Mouse (Mus musculus): ENCODE measurements around the gene Fam19a1.
A peak's percentile ranks its signal among the peaks of the same experiment; 100 is the strongest.
"Not testable (repeated sequence)": the region's sequence is repeated elsewhere in the genome, so short reads cannot be mapped to it uniquely, and the experiment has no call there.

The Fam19a1 gene

DNA sequence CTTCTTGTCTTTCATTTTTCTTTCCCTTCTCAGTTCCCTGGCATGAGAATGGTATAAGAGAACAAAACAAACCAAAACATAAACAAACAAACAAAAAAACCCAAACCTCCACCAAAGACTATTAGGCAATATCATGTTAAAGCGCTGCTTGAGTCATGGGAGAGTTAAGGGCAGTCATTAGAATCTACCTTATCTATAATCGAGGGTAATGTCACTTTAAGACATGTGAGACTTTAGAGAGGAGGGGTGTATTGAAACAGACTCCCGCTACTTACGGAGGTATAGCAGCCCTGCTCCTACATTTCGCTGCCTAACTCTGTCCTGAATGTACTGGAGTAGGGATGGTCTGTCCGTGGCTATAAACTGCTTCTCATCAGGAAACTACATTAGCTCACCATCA lies at the start of gene Fam19a1:
TSS of gene Fam19a1 (plus strand) at position 301 of the 400 bp plus-strand sequence.
- no peak for DNase-seq

DNA sequence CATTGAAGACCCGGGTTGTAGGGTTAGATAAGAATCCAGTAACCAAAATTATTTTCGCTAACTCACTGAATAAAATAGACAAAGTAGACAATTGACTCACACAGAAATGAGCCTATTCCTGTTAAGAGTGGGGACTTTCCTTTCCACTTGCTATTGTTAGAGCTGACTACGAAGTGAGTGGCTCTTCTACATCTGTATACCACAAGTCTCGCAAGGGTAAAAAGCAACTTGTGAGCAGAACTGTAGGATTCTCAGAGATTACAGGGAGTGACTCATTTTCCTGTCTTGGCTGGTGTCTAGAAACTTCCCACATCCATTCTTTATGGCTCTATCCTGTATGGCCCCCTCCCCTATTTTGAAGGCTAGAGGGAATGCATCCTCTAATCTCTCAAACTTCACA lies 41.9 kb upstream of the Fam19a1 start:
- DNase-seq, result no peak

DNA sequence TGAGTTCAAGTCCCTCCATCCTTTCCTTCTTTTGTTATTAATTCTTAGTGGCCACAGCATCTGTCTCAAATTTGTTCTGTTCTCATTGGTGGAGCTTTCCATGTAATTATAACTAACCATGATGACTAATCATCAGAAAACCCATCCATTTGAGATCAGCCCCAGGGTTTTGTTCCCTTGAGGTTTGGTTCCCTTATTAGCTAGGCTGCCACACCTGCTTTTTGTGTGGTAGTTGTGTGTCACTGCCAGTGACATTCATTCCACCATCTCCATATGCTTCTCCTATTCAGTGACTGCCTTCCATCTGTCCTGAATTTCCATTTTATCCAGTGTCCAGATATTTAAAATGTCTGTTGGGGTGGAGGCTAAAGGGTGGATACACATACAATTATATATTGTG lies 41.4 kb upstream of the Fam19a1 start:
- no peak for DNase-seq

DNA sequence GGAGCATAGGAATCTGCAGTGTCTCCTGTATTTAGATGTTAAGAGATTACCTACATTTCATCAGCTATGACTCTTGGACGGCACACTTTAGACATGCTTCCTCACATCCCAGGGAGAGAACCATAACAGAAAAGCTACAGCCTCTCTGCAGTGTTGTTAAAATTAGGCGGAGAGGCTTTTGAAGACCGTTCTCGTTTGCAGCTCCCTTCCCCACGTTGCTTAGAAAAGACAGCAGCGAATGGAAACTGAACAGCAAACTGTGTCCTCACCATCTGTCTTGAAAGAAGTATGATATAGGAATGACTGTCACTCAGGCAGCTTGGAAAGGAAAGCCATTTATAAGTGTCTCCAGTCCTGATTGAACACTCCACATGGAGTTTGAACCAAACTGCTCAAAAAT lies 23.0 kb upstream of the Fam19a1 start:
- no peak for DNase-seq

DNA sequence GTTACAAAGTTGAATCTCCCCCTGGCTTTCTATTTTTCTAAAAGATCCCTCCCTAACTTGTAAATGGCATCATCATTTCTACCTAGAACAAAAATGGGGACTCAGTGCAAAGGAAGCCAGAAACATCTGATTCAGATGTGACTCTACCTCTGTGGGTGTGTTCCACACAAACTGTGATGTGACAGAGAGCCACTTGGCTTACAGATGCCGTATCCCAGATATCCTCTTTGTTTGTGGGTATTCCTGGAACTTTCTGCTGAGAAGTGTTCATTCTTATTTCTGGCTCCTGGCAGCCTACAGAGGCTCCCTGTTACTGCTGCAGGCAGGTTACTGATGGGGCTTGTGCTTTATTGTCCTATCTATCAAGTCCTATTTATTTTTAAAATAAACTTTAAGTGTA lies 19.2 kb upstream of the Fam19a1 start:
- no peak for DNase-seq

DNA sequence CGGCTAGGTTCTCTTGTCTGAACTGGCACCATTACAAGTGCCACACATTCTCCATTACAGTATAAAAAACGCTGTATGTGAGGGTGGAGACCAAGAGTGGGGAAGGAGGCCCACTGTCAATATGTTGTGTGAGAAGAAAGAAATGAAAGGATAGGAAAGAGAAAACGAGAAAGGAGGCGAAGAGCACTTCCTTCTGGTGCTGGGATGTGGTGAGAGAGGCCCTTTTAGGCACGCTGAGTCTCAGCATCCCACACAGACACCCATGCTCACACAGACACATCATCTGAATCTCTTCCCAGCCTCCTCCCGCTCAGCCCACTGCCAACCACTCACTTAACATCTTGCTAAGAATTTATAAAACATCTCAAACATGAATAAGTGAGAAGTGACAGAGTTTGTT lies 14.7 kb upstream of the Fam19a1 start:
- no peak for DNase-seq

DNA sequence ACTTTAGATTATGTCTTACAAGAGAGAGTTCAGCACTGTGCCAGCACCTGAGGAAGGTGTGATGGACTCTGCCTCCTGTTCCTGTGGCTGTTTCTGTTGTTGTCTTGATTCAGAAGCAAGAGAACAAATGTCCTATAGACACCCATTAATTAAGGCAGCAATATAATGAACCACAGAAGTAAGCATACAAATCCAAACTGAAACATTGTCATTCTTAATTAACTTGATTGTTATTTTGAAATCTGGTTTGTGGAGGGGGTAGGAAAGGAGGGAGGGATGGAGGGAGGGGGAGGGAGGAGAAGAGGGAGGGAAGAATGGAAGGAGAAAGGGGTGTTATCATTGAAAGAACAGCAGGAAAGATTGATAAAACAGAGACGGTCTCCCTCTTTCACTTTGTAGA lies 1.3 kb upstream of the Fam19a1 start:
- no peak for DNase-seq

DNA sequence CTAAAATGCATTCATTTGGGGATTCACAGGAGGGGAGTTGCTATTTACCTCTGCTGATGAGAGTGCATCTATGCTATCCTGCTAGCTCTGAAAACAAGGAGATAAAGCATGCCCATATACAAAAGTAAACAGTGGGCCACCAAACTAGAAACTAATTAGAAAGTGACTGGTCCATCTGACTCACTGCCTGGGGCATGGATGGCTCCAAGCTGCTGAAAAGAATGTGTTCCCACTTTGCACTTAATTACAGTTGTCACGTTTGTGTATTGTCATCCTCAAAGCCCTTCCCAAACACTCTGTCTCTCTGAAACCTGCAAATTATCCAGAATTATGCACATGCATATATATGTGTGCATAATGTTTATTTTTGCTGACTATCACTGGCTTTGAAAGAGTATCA lies 1.2 kb downstream of the Fam19a1 start:
- no peak for DNase-seq

DNA sequence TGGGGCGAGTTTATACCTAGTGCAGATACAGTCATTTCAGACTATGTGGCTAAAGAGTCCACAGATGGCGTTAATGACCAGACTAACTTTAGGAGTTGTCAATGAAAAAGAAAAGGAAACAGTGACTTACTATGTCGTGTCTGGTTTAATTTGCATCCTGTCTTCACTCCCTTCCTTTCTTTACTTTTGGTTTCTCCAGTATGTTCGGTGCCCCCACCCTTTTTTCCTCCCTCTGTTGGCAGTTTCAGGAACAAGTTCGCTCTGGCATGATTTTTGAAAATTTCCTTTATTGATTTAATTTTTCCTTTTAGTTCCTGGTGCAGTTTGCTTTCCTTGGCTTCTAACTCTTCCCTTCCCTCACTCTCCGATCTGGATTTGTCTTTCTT lies 3.2 kb downstream of the Fam19a1 start:
- DNase-seq, result peak; percentile 18

DNA sequence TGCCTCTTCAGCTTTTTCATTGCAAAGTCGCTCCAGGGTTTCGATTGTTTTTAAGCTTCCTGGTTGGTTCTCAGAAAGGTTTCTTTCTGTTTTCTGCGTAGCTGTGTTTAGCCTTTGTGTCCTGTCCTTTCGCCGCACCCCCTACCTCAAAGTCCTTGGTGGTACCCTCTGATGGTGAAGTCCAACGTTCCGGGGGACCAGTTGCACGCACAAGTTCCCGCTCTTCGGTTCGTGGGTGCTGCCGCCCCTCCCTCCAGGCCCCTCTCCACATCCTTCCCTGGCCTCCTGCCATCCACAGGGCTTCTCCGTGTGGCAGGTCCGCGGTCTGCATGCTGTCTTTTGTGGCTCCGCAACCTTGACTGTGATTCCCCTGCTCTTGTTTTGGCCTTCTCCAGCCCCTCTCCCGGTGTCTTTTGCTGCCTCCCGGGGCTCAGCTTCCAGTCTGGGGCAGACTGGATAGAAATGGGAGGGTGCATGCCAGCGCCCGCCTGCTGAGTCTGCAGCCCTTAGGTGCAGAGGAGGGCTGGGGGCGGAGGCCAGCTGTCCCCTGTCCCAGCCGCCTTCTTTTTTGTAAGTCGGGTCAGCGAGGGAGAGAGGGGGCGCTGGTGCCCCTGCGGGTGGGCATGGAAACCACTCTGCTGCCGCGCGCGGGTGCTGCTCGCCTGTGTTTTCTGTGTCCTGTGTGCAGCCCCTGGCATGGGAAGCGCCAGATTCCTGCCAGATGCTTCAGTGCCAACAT lies 3.7 kb downstream of the Fam19a1 start:
- DNase-seq, result peak; percentile 72

DNA sequence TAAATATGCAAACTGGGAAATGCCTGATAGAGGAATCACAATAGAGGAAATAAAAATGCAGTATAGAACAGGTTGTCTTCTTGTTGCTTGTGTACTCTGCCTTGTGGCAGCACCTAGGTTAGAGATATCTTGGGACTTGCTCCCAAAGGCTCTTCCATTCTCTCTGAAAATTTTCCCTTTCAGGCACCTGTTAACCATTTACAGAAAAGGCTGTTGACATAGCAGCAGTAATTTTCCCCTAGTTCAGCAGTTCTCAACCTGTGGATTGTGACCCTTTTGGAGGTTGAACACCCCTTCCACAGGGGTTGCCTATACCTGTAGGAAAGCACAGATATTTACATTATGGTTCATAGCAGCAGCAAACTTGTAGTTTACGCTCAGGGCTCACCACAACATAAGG lies 30.4 kb downstream of the Fam19a1 start:
- DNase-seq, result no peak

DNA sequence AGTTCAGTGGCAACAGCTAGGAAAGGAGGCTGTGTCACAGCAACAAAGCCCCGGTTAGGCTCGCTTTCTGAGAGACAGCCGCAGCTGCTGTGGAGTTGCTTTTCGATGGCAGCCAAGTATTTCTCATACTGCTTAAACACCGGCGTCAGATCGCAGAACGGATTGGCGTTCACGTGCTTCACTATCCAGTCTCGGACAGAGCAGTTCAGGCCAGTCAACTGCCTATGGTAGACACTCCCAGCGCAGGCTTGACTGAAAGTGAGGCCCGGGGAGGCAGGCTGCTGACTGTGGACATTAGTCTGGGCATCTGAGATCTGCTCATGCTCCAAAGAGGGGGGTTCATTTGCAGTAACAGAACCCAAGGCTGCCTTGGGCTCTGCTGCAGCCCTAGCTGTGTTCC lies 52.4 kb downstream of the Fam19a1 start:
- peak; percentile 29 for DNase-seq

DNA sequence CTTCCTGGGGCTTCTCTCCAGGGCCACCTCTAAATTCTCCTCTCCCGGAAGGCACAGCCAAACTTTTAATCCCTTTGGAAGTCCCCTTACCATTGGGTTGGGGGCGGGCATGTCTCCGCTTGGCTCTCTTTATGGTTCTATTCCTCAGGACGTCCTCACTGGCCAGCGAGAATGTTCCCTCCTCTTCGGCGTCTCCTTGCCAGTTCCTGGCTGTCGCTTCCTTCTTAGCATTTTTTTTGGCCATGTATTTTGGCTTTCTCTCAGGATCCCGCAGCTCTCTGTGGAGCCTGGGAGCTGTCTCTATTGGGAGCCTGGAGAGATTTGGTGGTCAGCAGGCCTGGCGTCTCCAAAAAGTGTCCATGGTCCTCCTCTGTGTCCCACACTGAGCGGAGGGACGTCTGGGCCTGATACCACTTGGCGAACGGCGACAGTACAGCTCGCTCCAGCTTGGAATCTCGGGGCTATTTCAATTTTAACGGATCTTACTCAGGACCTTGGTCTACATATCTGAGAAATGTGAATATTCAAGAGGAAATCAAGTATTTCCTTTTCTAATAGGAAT lies 52.9 kb downstream of the Fam19a1 start, which contains the start of gene 1700123L14Rik:
TSS of gene 1700123L14Rik (minus strand) at position 426 of the 562 bp plus-strand sequence.
- peak; percentile 68 for DNase-seq

DNA sequence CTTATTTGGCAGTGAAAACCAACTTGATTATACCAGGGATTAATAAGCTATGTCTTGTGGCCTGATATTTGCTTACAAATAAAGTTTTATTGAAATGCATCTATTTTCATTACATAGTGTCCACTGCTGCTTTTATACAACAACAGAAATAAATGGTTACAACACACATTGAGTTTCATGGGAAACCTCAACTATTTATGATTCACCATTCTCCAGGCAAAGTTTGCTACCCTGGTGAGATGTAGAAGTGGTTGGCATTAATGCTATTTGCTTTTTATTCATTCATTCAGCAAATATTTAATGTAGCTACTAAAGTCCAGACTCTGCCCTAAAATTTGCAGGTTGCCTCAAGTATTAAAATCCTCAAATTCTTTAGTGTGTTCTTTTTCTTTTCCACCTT lies 54.1 kb downstream of the Fam19a1 start:
- no peak for DNase-seq

DNA sequence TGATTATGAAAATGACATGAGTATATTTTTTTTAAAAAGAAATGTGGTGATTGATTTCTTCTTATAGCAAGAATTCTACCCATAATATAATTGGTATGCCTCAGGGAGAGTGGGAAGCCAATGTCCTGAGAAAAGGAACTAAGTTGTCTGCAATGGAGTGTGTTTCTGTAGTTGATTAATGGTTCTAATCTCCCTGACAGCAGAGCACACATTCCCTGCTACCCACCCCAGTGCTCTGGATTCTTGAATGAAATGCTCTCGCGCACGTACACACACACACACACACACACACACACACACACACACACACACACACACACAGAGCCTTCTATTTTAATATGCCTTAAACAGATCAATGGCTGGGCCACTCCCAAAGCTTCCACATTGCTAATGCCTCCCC lies 60.7 kb downstream of the Fam19a1 start:
- DNase-seq, result no peak

DNA sequence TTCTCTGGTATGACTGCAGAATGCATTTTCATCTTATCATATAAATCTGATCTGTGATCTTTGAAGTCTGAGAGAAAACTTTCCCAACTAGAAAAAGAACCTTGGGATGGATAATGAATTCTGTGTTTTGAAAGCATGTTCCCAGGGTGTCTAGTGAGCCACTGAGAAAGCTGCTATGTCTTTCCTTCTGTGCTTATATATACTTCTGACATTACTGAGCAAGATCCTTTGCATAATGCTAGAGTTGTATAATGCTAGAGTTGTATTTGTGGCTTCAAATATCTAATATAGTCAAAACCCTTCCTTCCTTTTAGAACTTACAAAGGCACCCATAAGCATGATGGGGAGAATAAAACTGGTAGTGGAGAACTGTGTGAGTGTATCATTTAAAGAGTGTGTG lies 65.6 kb downstream of the Fam19a1 start:
- DNase-seq, result no peak

DNA sequence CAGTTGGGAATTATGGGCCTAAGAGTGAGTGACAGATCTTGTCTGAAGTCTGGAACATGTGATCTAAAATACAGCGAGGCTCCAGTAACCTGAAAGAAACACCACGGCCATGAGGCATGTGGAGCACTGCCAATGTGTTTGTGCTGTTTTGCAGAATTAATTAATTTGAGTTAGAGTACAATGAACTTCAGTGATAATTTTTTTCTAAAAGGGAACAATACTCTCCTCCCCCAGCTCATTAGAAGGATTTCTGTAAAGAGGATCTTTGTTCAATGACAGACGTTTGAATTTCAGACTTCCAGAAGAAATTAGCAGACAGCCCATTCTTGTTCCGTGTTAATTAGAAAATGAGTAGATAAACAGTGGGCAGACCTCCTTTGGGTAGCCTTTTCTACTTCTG lies 70.4 kb downstream of the Fam19a1 start:
- DNase-seq, result no peak

DNA sequence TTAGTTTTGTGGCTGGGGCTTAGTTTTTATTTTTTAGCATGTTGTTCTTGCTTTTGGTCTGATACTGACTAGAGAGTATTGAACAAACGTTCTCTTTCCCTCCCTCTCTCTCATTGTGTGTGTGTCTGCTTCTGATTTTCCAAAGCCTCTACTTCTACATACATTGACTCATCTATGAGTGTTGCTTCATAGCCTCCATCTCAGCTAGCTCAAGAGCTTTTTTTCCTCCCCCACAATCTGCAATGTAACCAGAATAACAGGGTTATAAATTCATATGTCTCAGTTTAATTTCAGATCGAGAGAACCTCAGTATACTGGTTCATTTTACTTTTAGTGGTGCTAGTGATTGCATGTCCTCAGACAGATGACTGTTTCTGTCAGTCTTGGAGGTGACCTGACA lies 73.6 kb downstream of the Fam19a1 start:
- DNase-seq, result no peak

DNA sequence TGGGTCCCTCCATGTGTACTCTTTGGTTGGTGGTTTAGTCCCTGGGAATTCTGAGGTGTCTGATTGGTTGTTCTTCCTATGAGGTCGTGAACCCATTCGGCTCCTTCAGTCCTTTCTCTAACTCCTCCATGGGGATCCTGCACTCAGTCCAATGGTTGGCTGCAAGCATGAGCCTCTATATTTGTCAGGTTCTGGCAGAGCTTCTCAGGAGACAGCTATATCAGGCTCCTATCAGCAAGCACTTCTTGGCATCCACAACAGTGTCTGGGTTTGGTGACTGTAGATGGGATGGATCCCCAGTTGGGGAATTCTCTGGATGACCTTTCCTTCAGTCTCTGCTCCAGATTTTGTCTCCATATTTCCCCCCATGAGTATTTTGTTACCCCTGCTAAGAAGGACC lies 86.0 kb downstream of the Fam19a1 start:
- DNase-seq, result not testable (repeated sequence)

DNA sequence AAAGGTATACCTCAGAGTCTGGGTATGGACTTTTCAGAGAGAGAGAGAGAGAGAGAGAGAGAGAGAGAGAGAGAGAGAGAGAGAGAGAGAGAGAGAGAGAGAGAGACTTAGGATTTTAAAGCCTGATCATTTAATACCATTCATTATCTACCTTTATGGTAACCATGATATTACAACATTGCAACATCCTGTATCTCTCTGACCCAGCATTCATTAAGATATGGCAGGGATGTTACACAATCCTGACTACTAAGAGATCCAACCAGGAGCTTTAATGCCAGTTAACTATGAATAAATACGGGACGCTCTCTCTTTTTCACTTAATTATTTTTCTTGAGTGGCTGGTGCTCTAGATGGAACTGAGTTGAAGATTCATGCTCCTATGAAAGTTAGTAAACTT lies 92.4 kb downstream of the Fam19a1 start:
- no peak for DNase-seq

DNA sequence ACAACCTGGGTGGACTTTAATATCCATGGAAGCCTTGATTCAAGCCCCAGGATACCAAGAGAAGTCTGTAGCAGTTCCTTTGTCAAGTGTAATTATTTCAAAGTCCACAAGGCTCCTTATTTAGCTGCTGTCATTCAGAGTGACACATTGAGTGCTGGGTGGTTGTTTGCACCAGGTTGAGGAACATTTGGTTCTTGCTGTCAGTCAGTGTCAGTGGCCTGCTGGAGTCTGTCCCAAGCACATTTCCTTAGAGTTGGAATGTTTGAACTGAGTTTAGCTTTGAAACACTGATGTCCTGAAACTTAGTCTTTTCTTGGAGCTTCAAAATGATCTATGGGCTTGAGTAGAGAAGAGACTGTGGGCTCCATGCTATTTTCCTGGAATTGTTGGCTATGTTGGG lies 121.9 kb downstream of the Fam19a1 start:
- DNase-seq, result peak; percentile 64

DNA sequence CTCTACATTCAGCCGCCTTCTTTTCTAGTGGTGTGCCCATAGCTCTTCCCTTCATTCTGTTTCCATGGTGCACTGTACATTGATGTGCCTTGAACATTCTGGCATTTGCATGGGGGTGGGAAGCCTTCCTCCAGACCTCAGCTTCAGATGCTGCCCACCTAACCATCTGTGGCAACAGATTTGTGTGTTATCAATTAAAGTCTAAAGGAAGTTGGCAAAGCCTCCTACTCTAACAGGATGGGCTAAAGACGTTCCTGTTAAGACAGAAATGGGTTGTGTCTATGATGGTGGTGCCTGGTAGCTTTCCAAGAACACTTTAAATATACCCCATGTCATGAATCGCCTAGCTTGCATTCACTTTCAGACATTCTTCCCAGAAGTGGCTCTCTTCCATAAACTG lies 131.4 kb downstream of the Fam19a1 start:
- DNase-seq, result no peak

DNA sequence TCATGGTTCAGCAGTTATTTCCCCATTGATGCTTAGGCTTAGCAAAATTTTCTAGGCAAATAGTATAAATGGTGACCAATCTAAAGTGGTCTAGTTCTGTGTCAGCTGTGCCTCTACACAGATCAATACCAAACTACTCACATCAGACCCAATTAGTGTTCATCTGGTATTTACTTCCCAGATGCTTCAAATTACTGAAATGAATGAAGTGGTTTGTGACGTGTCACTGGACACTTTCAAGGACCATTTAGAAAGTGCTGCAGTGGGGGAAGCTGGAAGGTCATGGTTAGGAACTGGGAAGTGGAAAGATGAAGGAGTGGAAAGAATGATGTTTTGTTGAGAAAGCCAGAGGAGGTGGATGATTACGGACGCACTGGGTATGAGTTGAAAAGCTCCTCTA lies 139.0 kb downstream of the Fam19a1 start:
- DNase-seq, result no peak

DNA sequence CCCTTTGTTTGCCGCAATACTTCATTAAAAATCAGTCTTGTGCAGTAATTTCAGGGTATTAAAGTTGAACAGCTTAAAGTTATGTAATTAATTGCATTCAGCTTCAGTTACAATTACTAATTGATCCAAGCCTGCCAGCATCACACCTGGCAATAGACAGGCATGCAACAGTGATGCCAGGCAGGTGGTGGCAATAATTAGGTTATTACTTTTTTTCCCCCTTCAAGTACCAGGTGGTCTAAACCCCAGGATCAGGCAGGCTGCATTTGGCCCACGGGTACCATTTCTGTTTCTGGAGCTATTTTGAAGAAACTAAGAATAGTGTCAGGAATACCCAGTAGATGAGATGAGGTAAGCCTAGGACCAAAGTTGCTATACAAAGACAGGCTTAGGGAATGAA lies 141.9 kb downstream of the Fam19a1 start:
- no peak for DNase-seq

DNA sequence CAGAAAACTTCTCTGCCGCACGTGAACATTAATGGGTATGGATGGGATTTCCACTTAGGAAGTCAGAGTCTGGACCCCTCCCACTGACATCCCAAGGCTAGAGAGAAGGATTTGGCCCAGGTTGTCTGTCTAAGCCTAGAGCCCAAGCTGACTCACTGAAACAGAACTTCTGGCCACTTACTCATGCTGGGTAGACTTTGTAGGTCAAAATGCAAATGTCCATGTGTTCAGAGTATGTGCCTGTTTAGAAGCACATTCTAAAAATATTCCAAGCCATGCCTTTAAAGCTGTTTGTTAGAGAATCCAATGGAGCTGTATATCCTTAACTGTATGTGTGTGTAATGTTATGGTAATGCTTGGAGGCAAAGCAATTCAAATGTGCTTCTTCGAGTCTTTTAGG lies 145.7 kb downstream of the Fam19a1 start:
- DNase-seq, result no peak
